Mouse (Mus musculus): ENCODE data around the gene Cryab.

GRCm38 (mm10) chr9:50724661-50725330 lies 26.3 kb upstream of the Cryab start:
- TF ChIP-seq CTCF (IDR thresholded peaks at IDR 0.05; ENCODE audit: control insufficient read depth, insufficient read depth, low read length), result no peak
- TF ChIP-seq POLR2A (IDR thresholded peaks at IDR 0.05; ENCODE audit: borderline replicate concordance, control insufficient read depth, low read depth, low read length), result no peak

Data from bone marrow, adult 2 months (tissue).